Mouse (Mus musculus) spleen, adult 12 weeks (tissue): ENCODE results near the gene Rgs12.

ENCODE experiments used
- DNase-seq: peaks from one replicate; pipeline ENCODE4 v3.0.0; 2022; ENCODE audit warnings: low spot score

Gene Rgs12

GRCm38 (mm10) chr5:34931516-34932457 is 17.5 kb upstream of the Rgs12 start:
- no peak for DNase-seq

DNA sequence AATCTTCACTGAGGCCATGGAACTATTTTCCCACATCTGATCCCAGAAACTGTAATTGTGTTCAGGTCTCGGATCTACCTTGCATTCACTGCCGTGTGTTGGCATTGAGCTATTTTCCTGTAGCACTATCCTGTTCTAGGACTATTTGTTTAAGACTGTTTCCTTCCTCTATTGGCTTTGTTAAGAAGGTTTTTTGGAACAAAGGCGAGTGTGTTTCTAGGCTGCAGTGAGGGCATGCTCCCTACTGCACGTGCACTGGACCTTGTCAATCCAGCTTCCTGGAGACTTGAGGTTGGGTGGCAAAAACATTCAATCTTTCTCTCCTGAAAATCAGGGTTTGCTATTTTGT is 16.8 kb upstream of the Rgs12 start:
- DNase-seq = no peak

GRCm38 (mm10) chr5:34933461-34933860 is 15.8 kb upstream of the Rgs12 start:
- no peak for DNase-seq

GRCm38 (mm10) chr5:34941710-34942470 is 7.4 kb upstream of the Rgs12 start:
- DNase-seq = no peak

DNA sequence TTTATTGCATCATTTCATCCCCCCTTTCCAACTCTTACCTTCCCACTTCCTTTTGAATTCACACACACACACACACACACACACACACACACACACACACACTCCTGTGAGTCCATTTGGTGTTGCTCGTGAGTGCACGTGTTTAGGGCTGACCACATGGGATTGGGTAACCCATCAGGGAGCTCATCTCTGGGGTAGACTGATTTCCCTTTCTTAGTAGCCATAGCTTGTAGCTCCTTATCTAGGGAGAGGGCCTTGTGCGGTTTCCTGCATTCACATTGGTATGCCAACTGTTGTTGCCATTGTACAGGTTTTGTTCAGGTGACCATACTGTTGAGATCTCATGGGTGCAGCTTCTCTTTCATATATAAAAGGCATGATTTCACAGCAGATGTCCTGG is 5.8 kb upstream of the Rgs12 start:
- no peak for DNase-seq

DNA sequence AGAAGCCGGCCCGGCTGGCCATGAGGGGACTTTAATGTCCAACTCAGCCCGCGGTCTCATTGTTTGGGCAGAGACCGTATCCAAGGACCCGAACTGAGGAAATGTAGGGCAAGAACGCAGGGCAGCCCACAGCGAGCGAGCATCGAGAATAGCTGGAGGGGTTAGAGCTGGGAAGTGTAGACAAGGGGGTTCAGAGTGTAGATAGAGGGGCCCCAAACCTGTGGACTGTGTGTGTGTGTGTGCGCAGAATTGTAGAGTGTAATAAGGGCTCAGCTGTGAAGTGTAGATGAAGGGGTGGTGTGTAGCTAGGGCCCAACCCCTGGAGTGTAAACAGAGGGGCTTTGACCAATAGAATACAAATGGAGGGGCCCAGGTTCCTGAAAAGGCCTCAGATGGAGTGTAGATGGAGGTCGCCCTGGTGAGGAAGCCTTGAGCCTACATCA is 545 bp downstream of the Rgs12 start:
- no peak for DNase-seq

- DNase-seq = no peak
Observed at GRCm38 (mm10) chr5:34950486-34951160, 1.4 kb downstream of the Rgs12 start.

- no peak for DNase-seq
Observed at GRCm38 (mm10) chr5:34951161-34951834, 2.1 kb downstream of the Rgs12 start.

DNA sequence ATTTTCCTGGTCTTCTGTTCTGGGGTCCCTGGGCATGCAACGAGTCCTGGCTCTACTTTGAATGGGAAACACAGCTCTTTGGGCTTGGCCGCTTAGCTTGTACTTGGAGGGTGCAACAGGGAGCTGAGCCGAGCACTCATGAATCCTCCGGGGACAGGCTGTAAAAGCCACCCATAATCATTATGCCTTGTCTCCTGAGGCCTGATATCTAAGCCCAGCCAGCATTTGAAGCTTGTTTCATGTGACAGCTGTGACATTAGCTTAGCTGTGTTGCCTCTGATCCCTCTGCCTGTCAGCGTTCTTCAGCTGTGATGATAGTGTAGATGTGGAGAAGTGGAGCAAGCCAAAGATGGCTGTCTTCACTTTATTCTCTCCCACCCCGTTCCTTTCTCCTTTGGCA is 5.3 kb downstream of the Rgs12 start:
- DNase-seq = no peak

DNA sequence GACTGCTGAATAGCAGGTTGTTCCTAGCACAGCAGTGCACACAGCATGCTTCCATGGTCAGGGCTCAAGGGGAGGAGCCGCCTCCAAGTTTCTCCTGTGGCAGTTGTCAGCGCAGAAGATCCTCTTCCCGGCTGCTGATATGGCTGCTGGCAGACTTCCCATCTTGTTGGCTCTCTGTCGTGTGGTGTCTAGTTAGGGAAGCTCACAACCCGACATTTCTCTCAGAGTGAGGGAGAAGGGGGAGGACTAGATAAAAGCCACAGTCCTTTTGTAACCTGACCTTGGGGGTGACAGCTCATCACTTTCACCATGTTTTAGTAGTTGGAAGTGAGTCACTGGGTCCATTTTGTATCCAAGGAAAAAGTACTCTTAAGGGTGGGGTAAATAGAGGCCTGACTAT is 6.4 kb downstream of the Rgs12 start:
- DNase-seq = no peak

DNA sequence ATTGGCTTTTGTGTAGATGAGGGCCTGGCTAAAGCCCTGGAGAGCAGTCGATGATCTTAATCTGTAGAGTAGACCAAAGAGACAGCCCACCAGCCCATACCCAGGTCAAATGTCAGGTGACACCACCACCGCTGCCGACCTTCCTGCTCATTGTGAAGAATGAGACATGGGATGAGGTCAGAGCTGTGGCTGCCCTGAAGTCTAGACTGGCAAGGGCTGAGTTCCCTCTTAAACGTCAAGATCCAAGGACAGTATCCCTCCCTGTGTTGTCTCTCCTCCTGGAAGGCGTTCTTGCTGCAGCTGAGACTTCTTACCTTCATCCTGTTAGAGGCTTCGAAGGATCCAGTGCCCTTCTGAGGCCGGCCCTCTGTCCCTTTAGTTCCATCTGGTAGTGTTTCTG is 6.9 kb downstream of the Rgs12 start:
- DNase-seq = no peak

- no peak for DNase-seq
Observed at GRCm38 (mm10) chr5:34957015-34957414, 7.8 kb downstream of the Rgs12 start.

DNA sequence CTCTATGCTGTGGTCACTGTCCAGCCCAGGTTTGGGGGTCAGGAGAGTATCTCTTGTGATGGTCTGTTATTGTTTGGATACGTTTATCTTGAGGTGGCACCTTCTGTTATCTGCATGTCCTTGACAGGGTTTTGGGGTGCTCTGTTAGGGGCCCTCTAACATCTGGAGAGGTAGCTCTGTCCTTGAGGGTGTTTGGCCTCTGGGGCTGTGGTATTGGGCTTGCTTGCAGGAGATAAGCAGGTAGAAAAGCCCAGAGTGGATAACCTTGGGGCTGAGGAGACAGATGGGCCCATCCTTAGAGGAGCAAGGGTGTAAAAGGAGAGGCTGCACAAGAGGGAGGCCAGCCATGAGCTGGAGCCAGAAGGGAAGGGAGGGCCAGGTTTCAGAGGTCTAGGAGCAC is 10.8 kb downstream of the Rgs12 start:
- no peak for DNase-seq

DNA sequence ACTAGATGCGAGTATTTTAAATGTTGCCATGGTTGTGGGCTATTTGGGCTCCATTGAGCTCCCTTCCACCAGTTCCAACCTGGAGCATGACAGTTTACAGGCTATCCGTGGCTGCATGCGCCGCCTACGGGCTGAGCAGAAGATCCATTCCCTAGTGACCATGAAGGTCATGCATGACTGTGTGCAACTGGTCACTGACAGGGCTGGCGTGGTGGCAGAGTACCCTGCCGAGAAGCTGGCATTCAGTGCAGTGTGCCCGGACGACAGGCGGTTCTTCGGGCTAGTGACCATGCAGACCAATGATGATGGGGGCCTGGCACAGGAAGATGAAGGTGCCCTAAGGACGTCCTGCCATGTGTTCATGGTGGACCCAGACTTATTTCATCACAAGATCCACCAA is 16.3 kb downstream of the Rgs12 start:
- no peak for DNase-seq

- no peak for DNase-seq
Observed at GRCm38 (mm10) chr5:34968386-34968785, 19.1 kb downstream of the Rgs12 start.

DNA sequence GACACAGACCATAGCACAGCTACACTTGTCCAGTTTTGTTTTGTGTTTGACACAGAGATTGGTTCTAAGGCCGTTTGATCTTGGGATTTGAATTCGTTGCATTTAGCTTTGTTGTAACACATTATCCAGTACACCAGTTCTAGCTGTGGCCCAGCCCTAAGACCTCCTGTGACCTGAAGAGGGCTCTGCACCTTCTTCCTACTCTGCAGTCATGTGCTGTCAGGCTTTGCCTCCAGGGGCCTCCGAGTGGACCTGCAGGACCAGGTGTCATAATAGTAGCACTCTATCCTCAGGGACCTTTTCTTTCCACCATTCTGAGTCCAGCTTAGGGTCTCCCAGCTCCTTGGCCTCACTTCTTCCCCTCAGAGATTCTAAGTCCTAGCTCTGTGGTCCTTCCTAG is 23.2 kb downstream of the Rgs12 start:
- DNase-seq = no peak

GRCm38 (mm10) chr5:34973560-34974317 is 24.5 kb downstream of the Rgs12 start:
- DNase-seq = no peak

GRCm38 (mm10) chr5:34974773-34975443 is 25.7 kb downstream of the Rgs12 start:
- DNase-seq = peak; percentile 36

GRCm38 (mm10) chr5:34976540-34977292 is 27.5 kb downstream of the Rgs12 start:
- DNase-seq = peak; percentile 37

GRCm38 (mm10) chr5:34980099-34980498 is 30.9 kb downstream of the Rgs12 start:
- no peak for DNase-seq
